Mouse (Mus musculus): ENCODE measurements around the gene Pus7l. TPM values are rescaled to one million over a fixed set of nuclear protein-coding genes. Genes with fewer than 3 reads are reported as not detected.

Gene Pus7l
- polyA plus RNA-seq, 1 experiment from 2014 or later, result 5.3 TPM

DNA sequence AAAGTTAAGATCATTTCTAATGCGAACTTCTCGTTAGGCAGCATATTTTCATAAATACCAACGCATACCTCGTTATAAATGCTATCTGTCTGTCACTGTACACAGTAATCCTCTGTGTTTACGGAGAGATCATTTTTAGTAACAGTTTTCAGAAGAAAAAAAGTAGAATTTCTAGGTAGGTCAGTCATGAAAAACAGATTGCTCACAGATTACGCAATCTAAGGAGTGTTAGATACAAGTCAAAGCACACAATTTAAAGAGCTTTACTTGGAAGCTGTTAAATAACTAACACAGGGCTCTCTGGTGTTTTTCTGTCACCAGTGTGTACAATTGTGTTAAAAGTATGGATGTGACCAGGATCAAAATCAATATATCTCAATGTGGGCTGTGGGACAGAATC lies 10.4 kb downstream of the Pus7l start:
- Histone ChIP-seq H3K9me3 (no peaks in the 10 kb centered on the region), H3K9ac (replicated peaks) (no peak overlapping the region), H3K36me3 (0 out of 2 replicates have a peak, but pooled peaks cover 5% of the 10 kb centered on the region), H3K4me3 (replicated peaks) (no peak overlapping the region), H3K27me3 (no peaks in the 10 kb centered on the region), H3K4me2 (replicated peaks) (no peak overlapping the region), H3K4me1 (replicated peaks) (no peaks in the 10 kb centered on the region), H3K27ac (no peak overlapping the region)
- WGBS, result 92% methylated on average over 6 of the region's 6 CpGs
- ATAC-seq, result no peak

- 93% methylated on average over 5 of the region's 5 CpGs for WGBS
- Histone ChIP-seq H3K4me3 (replicated peaks) (no peak overlapping the region), H3K9ac (replicated peaks) (no peak overlapping the region), H3K36me3 (0 out of 2 replicates have a peak, but pooled peaks cover 5% of the 10 kb centered on the region), H3K27ac (no peak overlapping the region), H3K4me1 (replicated peaks) (no peaks in the 10 kb centered on the region), H3K4me2 (replicated peaks) (no peak overlapping the region), H3K9me3 (no peaks in the 10 kb centered on the region), H3K27me3 (no peaks in the 10 kb centered on the region)
- no peak for ATAC-seq
Measured at GRCm38 (mm10) chr15:94532306-94532705, 11.0 kb downstream of the Pus7l start.

- H3K36me3 ChIP-seq, result 0 out of 2 replicates have a peak, but pooled peaks cover 5% of the 10 kb centered on the region
- H3K9ac ChIP-seq (replicated peaks), result no peak overlapping the region
- no peaks in the 10 kb centered on the region for H3K9me3 ChIP-seq
- no peak overlapping the region for H3K4me2 ChIP-seq (replicated peaks)
- no peaks in the 10 kb centered on the region for H3K27me3 ChIP-seq
- no peaks in the 10 kb centered on the region for H3K4me1 ChIP-seq (replicated peaks)
- no peak for ATAC-seq
- 93% methylated on average over 3 of the region's 3 CpGs for WGBS
- no peak overlapping the region for H3K27ac ChIP-seq
- no peak overlapping the region for H3K4me3 ChIP-seq (replicated peaks)
Measured at GRCm38 (mm10) chr15:94530519-94530918, 12.8 kb downstream of the Pus7l start.

DNA sequence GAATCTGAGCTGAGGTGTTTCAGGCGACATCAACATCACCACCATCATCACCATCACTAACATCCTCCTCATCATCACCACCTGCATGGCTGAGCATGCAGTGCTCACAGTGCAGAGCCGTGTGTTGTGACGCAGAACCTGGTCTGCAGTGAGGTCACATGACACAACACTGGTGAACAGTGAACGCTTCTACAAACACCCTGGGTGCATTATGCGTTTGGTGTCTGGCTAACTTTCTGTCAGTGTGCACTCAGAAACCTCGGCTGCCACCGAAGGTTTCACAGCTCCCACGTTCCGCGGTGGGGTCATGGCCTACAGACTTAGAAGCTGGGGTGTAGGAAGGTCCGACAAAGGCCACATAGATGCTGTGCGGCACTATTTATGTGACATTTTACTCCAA lies 18.4 kb downstream of the Pus7l start:
- Histone ChIP-seq H3K9ac (replicated peaks) (no peak overlapping the region), H3K27me3 (no peaks in the 10 kb centered on the region)
- no peak for ATAC-seq

DNA sequence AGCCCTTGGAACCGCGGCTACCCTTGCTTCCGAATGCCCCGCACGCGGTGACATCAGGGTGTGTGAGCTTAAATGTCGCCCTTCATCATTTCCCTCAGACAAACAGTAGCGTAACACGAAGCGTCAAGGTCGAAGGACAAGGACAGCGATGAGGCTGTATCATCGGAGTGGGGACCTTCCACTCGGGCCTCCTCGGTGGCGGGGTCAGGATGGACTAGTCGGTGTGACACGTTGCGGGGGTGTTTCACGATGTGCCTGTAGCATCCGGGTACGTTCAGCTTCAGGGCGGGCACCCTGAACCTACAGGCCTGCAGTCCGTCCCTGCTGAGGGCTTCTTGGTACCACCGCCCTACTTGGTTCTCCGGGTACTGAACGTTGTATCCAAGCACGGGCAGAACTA lies 20.1 kb downstream of the Pus7l start:
- no peak overlapping the region for H3K4me3 ChIP-seq (replicated peaks)
- ATAC-seq, result no peak
- H3K36me3 ChIP-seq, result no peaks in the 10 kb centered on the region
- H3K9ac ChIP-seq (replicated peaks), result no peak overlapping the region
- no peak overlapping the region for H3K4me2 ChIP-seq (replicated peaks)
- H3K4me1 ChIP-seq (replicated peaks), result no peaks in the 10 kb centered on the region
- H3K27me3 ChIP-seq, result no peaks in the 10 kb centered on the region
- no peaks in the 10 kb centered on the region for H3K9me3 ChIP-seq
- H3K27ac ChIP-seq, result no peak overlapping the region
- 87% methylated on average over 28 of the region's 28 CpGs for WGBS

More for the DNA sequence above, 18.4 kb downstream of the Pus7l start:
- H3K4me3 ChIP-seq (replicated peaks), result no peak overlapping the region
- H3K27ac ChIP-seq, result no peak overlapping the region
- H3K9me3 ChIP-seq, result no peaks in the 10 kb centered on the region
- H3K36me3 ChIP-seq, result no peaks in the 10 kb centered on the region
- H3K4me2 ChIP-seq (replicated peaks), result no peak overlapping the region
- no peaks in the 10 kb centered on the region for H3K4me1 ChIP-seq (replicated peaks)
- WGBS, result 88% methylated on average over 12 of the region's 12 CpGs

DNA sequence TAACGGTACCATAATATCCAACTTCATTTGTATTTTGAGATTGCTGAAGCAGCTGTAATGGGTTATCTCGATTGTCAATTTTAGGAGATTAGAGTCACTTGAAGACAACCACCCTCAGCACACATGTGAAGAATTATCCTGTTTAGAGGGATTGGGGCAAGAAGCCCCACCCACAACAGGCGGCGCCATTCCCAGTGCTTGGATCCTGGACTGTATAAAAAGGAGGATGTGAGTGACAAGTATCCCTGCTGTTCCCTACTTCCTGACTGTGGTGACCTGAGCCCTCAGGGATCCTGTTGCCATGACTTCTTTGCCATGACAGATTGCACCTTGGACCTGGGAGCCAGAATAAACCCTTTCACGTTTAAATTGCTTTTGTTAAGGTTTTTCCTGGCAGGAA lies 22.4 kb downstream of the Pus7l start:
- H3K9me3 ChIP-seq, result no peaks in the 10 kb centered on the region
- H3K27me3 ChIP-seq, result no peaks in the 10 kb centered on the region
- no peak overlapping the region for H3K27ac ChIP-seq
- no peak overlapping the region for H3K4me3 ChIP-seq (replicated peaks)
- no peak for ATAC-seq
- no peak overlapping the region for H3K4me2 ChIP-seq (replicated peaks)
- H3K4me1 ChIP-seq (replicated peaks), result no peaks in the 10 kb centered on the region
- H3K9ac ChIP-seq (replicated peaks), result no peak overlapping the region
- H3K36me3 ChIP-seq, result no peaks in the 10 kb centered on the region
- WGBS, result 79% methylated on average over 5 of the region's 5 CpGs

DNA sequence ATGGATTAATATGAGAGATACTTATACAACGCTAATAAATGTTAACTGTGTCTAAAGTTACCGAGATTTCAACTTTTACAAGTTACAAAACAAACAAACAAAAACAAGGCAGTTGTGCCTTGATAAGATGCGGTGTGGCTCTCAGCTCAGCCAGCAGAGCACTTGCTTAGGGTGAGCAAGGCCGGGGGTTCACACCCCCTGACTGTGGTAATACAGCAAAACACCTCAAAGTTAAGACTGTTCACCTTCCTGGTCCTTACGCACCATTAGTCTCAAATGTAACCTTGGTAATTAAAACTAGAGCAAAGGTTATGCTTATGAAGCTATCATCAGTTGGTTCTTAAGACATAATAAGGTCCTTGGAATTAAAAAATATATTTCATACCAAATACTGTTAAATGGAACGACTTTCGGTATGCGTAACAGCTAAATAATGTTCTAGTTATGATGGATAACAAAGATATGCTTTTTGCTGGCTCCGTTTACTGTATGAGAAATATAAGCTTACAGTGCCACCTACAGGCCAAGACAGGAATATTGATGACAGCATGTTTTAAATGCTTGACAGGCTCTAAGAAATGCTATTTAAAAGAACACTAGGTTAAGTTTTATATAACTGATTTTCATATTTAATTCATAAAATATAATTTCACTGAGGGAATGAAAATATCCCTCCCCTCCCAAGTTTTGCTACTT lies 23.0 kb downstream of the Pus7l start:
- Histone ChIP-seq H3K27ac (no peak overlapping the region), H3K4me2 (replicated peaks) (no peak overlapping the region), H3K9me3 (no peaks in the 10 kb centered on the region), H3K27me3 (no peaks in the 10 kb centered on the region), H3K4me3 (replicated peaks) (no peak overlapping the region), H3K4me1 (replicated peaks) (no peaks in the 10 kb centered on the region), H3K9ac (replicated peaks) (no peak overlapping the region), H3K36me3 (no peaks in the 10 kb centered on the region)
- peak; percentile 37; the same call in 1 of the 2 replicates for ATAC-seq
- 47% methylated on average over 9 of the region's 9 CpGs for WGBS

GRCm38 (mm10) chr15:94517913-94518491 lies 25.3 kb downstream of the Pus7l start:
- ATAC-seq, result no peak
- H3K27me3 ChIP-seq, result no peaks in the 10 kb centered on the region
- no peaks in the 10 kb centered on the region for H3K4me1 ChIP-seq (replicated peaks)
- H3K27ac ChIP-seq, result no peak overlapping the region
- no peak overlapping the region for H3K9ac ChIP-seq (replicated peaks)
- H3K36me3 ChIP-seq, result no peaks in the 10 kb centered on the region
- H3K9me3 ChIP-seq, result no peaks in the 10 kb centered on the region
- 75% methylated on average over 16 of the region's 16 CpGs for WGBS
- no peak overlapping the region for H3K4me2 ChIP-seq (replicated peaks)
- H3K4me3 ChIP-seq (replicated peaks), result no peak overlapping the region

DNA sequence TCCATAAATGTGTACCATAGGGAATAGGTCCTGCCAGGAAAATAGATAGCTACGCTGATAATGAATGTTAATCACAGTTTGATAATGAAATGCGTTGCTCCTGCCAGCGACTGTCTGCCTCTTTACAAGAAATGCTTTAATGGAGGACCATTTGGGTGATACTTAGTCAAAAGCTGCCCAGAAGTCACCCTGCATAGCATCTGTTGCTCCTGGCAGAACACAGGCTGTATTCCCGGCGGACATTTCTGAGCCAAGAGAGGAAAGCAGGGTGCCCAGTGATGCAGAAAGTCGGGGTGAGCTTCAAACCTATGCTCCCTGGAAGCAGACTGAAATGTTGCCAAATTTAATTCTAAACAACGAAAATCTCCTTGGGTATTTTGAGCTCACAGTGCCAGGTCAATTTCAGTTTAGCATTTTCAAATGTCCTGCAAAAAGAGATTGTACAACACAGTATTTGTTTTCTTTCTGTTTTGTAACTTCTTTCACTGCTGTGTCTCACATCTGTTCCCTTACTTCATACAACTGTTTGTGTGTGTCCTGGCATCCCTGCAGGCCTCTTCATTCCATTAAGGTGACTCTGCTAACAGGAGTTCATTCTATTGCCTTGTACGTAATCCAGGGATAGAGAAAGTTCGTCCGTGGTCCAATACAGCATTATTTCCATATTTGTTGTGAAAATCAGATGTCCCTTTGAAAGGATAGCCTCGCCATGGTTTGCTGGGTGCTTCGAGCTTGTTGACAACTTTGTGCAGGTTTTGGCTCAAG lies 39.7 kb downstream of the Pus7l start:
- Histone ChIP-seq H3K27me3 (no peaks in the 10 kb centered on the region), H3K4me1 (replicated peaks) (peaks cover 5% of the 10 kb centered on the region; the same call in 1 of the 2 replicates), H3K4me2 (replicated peaks) (no peak overlapping the region), H3K27ac (no peak overlapping the region), H3K36me3 (no peaks in the 10 kb centered on the region), H3K9ac (replicated peaks) (no peak overlapping the region), H3K4me3 (replicated peaks) (no peak overlapping the region), H3K9me3 (peaks cover 4% of the 10 kb centered on the region; the same call in 1 of the 2 replicates)
- no peak for ATAC-seq
- 73% methylated on average over 12 of the region's 12 CpGs for WGBS

DNA sequence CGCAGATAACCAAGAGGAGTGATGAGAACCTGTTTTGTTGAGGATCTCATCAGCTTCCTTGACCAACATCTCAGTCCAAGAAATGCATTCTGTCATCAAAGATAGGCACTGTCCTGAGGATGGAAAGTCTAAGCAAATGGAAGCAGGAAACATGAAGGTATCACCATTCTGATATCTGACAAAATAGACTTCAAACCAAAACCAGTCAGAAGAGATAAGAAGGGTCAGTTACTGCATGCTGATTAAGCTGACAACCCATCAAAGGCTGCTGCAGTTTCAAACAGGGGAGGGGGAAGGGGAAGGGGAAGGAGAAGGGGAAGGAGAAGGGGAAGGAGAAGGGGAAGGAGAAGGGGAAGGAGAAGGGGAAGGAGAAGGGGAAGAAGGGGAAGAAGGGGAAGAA lies 44.1 kb downstream of the Pus7l start:
- Histone ChIP-seq H3K9ac (replicated peaks) (no peak overlapping the region), H3K4me2 (replicated peaks) (no peak overlapping the region), H3K4me3 (replicated peaks) (no peak overlapping the region), H3K27me3 (no peaks in the 10 kb centered on the region), H3K36me3 (no peaks in the 10 kb centered on the region), H3K4me1 (replicated peaks) (peaks cover 2% of the 10 kb centered on the region; the same call in 1 of the 2 replicates), H3K9me3 (no peaks in the 10 kb centered on the region), H3K27ac (no peak overlapping the region)
- WGBS, result 82% methylated on average over 1 of the region's 1 CpGs
- no peak for ATAC-seq

DNA sequence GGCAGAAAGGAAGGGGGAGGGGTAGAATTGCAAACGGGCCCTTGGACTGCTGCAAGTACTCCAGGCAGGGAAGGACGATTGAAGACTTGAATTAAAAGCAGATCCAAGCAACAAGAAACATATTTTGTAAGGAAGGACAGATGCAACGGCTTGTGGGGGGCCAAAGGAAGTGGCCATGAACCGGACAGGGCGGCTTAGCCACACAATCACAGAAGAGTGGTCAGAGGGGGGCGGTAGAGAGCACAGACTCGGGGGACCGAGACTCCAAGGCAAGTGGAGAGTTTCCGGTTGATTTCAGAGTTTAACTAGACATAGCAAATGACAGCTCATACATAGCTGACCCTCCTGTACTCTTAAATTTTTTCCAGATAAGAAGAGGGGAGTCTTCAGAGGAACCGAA lies 47.4 kb downstream of the Pus7l start:
- ATAC-seq, result no peak
- H3K4me3 ChIP-seq (replicated peaks), result no peak overlapping the region

GRCm38 (mm10) chr15:94494445-94494844 lies 48.9 kb downstream of the Pus7l start:
- ATAC-seq, result no peak
- 98% methylated on average over 1 of the region's 1 CpGs for WGBS
- no peaks in the 10 kb centered on the region for H3K9me3 ChIP-seq
- no peak overlapping the region for H3K27ac ChIP-seq
- no peak overlapping the region for H3K9ac ChIP-seq (replicated peaks)
- H3K4me1 ChIP-seq (replicated peaks), result no peaks in the 10 kb centered on the region
- no peak overlapping the region for H3K4me3 ChIP-seq (replicated peaks)
- H3K36me3 ChIP-seq, result no peaks in the 10 kb centered on the region
- H3K4me2 ChIP-seq (replicated peaks), result no peak overlapping the region
- no peaks in the 10 kb centered on the region for H3K27me3 ChIP-seq

More for the DNA sequence above, 47.4 kb downstream of the Pus7l start:
- H3K9me3 ChIP-seq, result no peaks in the 10 kb centered on the region
- no peaks in the 10 kb centered on the region for H3K36me3 ChIP-seq
- H3K9ac ChIP-seq (replicated peaks), result no peak overlapping the region
- no peaks in the 10 kb centered on the region for H3K27me3 ChIP-seq
- H3K4me2 ChIP-seq (replicated peaks), result no peak overlapping the region
- 71% methylated on average over 10 of the region's 10 CpGs for WGBS
- no peak overlapping the region for H3K27ac ChIP-seq
- no peaks in the 10 kb centered on the region for H3K4me1 ChIP-seq (replicated peaks)

Data from midbrain, embryonic 13.5 days (tissue).